Mouse (Mus musculus) cerebellum, adult 9-11 months (tissue): Measurements from ENCODE around the gene Olfr1248.
"Not testable (repeated sequence)": the region's sequence is repeated elsewhere in the genome, so short reads cannot be mapped to it uniquely, and the experiment has no call there.

ENCODE experiments used
- DNase-seq: peaks from one replicate; pipeline ENCODE4 v3.0.0; 2022

The Olfr1248 gene

GRCm38 (mm10) chr2:89618145-89618544, at the start of gene Olfr1248:
Gene Olfr1248, minus strand, starts transcription at chr2:89618245.
- not testable (repeated sequence) for DNase-seq

- no peak for DNase-seq
Observed at GRCm38 (mm10) chr2:89661367-89661766, 43.3 kb upstream of the Olfr1248 start, which contains the start of gene Olfr1250. Gene Olfr1250, minus strand, starts transcription at chr2:89661467.

GRCm38 (mm10) chr2:89634883-89635282, 16.8 kb upstream of the Olfr1248 start, which contains the start of gene Olfr1249:
Gene Olfr1249, minus strand, starts transcription at chr2:89634983.
- DNase-seq = no peak

GRCm38 (mm10) chr2:89614030-89614429, 4.0 kb downstream of the Olfr1248 start, which contains the start of gene Olfr1247:
Gene Olfr1247, minus strand, starts transcription at chr2:89614130.
- no peak for DNase-seq

- DNase-seq = no peak
Observed at GRCm38 (mm10) chr2:89593057-89593456, 25.0 kb downstream of the Olfr1248 start, which contains the start of gene Olfr1246. Gene Olfr1246, minus strand, starts transcription at chr2:89593157.

- DNase-seq = no peak
Observed at GRCm38 (mm10) chr2:89578347-89578746, 39.7 kb downstream of the Olfr1248 start, which contains the start of gene Olfr1245. Gene Olfr1245, minus strand, starts transcription at chr2:89578447.
